Mouse (Mus musculus): ENCODE data around the gene Bgn.

DNA sequence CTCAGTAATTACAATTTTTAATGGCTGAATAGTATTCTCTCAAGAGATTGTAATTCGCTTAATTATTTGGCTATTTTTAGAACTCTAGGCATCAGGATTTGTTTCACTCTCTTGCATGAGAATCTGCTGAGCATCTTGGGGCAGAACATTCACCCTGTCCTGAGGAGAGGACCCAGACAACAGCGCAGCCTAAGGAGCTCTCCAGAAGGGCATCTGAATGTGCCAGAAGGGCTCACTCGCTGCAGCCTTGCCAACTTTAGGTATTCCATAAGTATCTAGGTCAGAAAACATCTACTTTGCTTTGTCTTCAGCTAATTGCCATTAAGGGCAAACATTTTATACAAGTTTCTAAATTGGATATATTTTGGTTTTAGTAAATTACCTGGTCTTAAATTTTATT is 25.8 kb downstream of the Bgn start:
- TF ChIP-seq CTCF (IDR thresholded peaks at IDR 0.05; ENCODE audit: low read depth) (no peak), EP300 (IDR thresholded peaks at IDR 0.05; ENCODE audit: low read depth) (no peak)
